Mouse (Mus musculus) liver, embryonic 14.5 days (tissue): ENCODE results near the gene Zbtb3.

Experiments used
- CTCF ChIP-seq: IDR thresholded peaks from 2 replicates; pipeline ENCODE4 v1.5.1; 2016; ENCODE audit warnings: antibody characterized with exemption, low read depth, control low read depth
- EP300 ChIP-seq: IDR thresholded peaks from 2 replicates; pipeline ENCODE4 v1.6.1; 2016; ENCODE audit warnings: antibody characterized with exemption, low read depth

- TF ChIP-seq CTCF (no peak), EP300 (no peak)
Observed at GRCm38 (mm10) chr19:8803879-8804660, 1.7 kb downstream of the Zbtb3 start.
